Mouse (Mus musculus) hindbrain, postnatal 0 days (tissue): ENCODE measurements around the gene Cspg5. TPM values are rescaled to one million over a fixed set of nuclear protein-coding genes. Genes with fewer than 3 reads are reported as not detected.

Source experiments
- ATAC-seq: fragments of 200-750 bp; cut with Nextera tagmentation; 2 replicates; pipeline ENCODE4 v1.8.0; 2017; ENCODE audit warnings: mild to moderate bottlenecking, moderate TSS enrichment, moderate library complexity
- DNase-seq: peaks from one replicate; pipeline ENCODE4 v3.0.0-alpha.2; 2015; ENCODE audit warnings: low spot score
- H3K27ac ChIP-seq: fragments of 300-500 bp; sonication (generic); 2 replicates; pipeline ENCODE4 v1.5.1; 2014; ENCODE audit warnings: mild to moderate bottlenecking
- H3K27me3 ChIP-seq: fragments of 300-500 bp; sonication (generic); 2 replicates; pipeline ENCODE4 v1.6.1; 2014; ENCODE audit warnings: low read length, mixed read lengths; ENCODE audit not compliant: insufficient read depth
- H3K36me3 ChIP-seq: fragments of 300-500 bp; sonication (generic); 2 replicates; pipeline ENCODE4 v1.6.1; 2014; ENCODE audit warnings: low read length, mixed read lengths; ENCODE audit not compliant: insufficient read depth
- H3K4me1 ChIP-seq: fragments of 300-500 bp; sonication (generic); 2 replicates; pipeline ENCODE4 v1.6.1; 2014; ENCODE audit warnings: antibody characterized with exemption, low read length, mixed read lengths; ENCODE audit not compliant: insufficient read depth
- H3K4me2 ChIP-seq: fragments of 300-500 bp; sonication (generic); 2 replicates; pipeline ENCODE4 v1.6.1; 2014; ENCODE audit warnings: low read depth, mild to moderate bottlenecking, low read length, moderate library complexity, mixed read lengths
- H3K4me3 ChIP-seq: fragments of 300-500 bp; sonication (generic); 2 replicates; pipeline ENCODE4 v1.5.1; 2014; ENCODE audit warnings: low read length
- H3K9ac ChIP-seq: fragments of 300-500 bp; sonication (generic); replicated peaks from 2 replicates; pipeline ENCODE4 v1.6.1; 2014; ENCODE audit warnings: mild to moderate bottlenecking, low read length, moderate library complexity, mixed read lengths
- H3K9me3 ChIP-seq: fragments of 300-500 bp; sonication (generic); 2 replicates; pipeline ENCODE4 v1.6.1; 2016; ENCODE audit warnings: low read length, mixed read lengths
- CTCF ChIP-seq: IDR thresholded peaks from 2 replicates; pipeline ENCODE4 v1.5.1; 2016; ENCODE audit warnings: antibody characterized with exemption, control low read depth, low read depth
- WGBS: fragments of 180-500 bp; shearing (Covaris S2); extraction: QIAGEN DNeasy Blood & Tissue Kit; methylation state at CpG from one replicate; pipeline ENCODE4 v1.1.7; 2014; 5-methylcytosine and 5-hydroxymethylcytosine counted together
- polyA plus RNA-seq: library from polyadenylated mRNA; unstranded; fragments of >200 nt; fragmentation: Nextera tagmentation; extraction: Ambion mirVana; gene quantifications from 2 replicates; pipeline ENCODE4 v1.2.1, GENCODE M21; 2015
- total RNA-seq: library from RNA; depleted of rRNA; stranded (reverse); fragments of >200 nt; gene quantifications from 2 replicates; pipeline ENCODE4 v1.2.3, GENCODE M21; 2014

The Cspg5 gene
- total and polyA plus RNA-seq, 2 experiments from 2014 or later = 266 to 412 TPM

DNA sequence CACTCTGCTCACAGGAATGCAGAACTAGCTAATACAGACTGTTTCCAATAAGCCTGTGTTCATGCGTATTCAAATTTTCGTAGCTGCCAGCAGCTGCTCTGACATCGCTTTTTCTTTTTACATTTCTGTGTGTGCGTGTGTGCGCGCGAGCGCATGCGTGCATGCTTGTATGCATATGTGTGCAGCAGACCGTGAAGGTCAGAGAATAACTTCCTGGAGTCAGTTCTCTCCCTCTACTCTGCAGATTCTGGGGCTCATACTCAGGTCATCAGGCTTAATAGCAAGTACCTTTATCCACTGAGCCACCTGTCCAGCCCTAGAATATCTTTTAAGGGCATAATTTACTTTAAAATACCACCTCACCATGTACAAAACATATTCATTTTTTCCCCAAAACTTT lies 24.8 kb downstream of the Cspg5 start:
- no peak for TF ChIP-seq CTCF
- Histone ChIP-seq H3K27ac (no peak overlapping the region), H3K4me1 (no peaks in the 10 kb centered on the region), H3K4me2 (no peak overlapping the region), H3K9me3 (no peaks in the 10 kb centered on the region), H3K36me3 (no peaks in the 10 kb centered on the region), H3K9ac (no peak overlapping the region), H3K4me3 (no peak overlapping the region), H3K27me3 (no peaks in the 10 kb centered on the region)
- no peak for ATAC-seq
- peak; percentile 14 for DNase-seq
- WGBS = 81% methylated on average over 10 of the region's 10 CpGs

DNA sequence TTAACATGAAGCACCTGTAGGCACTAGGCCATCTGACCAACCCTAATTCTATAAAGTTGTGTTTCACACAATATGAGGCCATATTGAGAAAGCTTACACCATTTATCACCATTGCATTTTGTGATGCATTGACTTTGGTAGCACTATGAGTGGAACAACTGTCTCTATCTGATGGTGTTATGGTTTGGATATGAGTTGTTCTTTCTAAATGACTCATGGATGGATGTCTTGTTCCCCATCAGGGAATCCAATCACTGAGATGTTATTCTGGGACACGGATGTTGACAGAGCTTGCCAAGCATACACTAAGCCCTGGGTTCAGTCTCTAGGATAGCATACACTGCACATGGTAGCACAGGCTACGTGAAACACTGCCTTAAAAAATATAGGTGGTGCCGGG lies 28.7 kb downstream of the Cspg5 start:
- Histone ChIP-seq H3K36me3 (no peaks in the 10 kb centered on the region), H3K9ac (no peak overlapping the region), H3K27me3 (no peaks in the 10 kb centered on the region), H3K4me1 (no peaks in the 10 kb centered on the region), H3K9me3 (no peaks in the 10 kb centered on the region), H3K4me2 (no peak overlapping the region), H3K27ac (no peak overlapping the region), H3K4me3 (no peak overlapping the region)
- ATAC-seq = no peak
- no peak for TF ChIP-seq CTCF
- DNase-seq = no peak
- 88% methylated on average over 3 of the region's 3 CpGs for WGBS

DNA sequence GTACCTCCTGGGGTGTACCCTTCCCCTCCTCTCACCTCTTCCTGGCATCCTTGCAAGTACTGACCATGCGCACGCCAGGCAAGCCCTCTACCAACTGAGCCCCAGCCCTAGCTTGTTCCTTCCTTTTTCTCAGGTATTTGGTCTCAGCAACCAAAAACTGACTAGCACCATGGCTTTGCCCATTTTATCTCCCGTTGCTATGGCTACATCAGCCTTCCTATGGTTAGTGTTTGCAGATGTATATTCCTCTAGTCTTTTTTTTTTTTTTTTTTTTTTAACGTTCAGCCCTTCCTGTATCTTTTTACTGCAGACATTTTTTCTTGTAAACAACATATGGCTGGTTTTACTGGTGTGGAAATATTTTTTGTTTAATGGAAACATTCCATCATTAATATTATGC lies 29.9 kb downstream of the Cspg5 start:
- H3K36me3 ChIP-seq = no peaks in the 10 kb centered on the region
- no peaks in the 10 kb centered on the region for H3K4me1 ChIP-seq
- no peak overlapping the region for H3K27ac ChIP-seq
- no peaks in the 10 kb centered on the region for H3K9me3 ChIP-seq
- no peaks in the 10 kb centered on the region for H3K27me3 ChIP-seq
- no peak overlapping the region for H3K9ac ChIP-seq
- H3K4me2 ChIP-seq = no peak overlapping the region
- peak; percentile 26 for DNase-seq
- no peak for ATAC-seq
- WGBS = 74% methylated on average over 4 of the region's 4 CpGs
- TF ChIP-seq CTCF = no peak
- no peak overlapping the region for H3K4me3 ChIP-seq

DNA sequence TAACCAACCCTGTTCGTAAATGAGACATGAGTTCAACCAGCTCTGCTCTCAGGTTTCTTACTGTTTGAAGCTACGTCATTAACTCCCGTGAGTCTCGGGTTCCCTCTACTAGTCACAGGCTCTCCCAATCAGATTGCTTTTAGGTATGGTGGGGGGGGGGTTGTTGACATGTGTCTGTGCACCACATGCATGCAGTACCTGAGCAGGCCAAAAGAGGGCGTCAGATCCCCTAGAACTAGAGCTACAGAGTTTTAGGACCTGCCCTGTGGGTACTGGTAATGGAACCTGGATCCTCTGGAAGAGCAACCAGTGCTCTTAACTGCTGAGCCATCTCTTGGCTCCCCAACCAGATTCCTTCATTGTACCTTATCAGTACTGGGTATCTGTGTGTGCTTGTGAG lies 32.3 kb downstream of the Cspg5 start:
- WGBS = 75% methylated on average over 5 of the region's 5 CpGs
- H3K9ac ChIP-seq = no peak overlapping the region
- no peak overlapping the region for H3K27ac ChIP-seq

DNA sequence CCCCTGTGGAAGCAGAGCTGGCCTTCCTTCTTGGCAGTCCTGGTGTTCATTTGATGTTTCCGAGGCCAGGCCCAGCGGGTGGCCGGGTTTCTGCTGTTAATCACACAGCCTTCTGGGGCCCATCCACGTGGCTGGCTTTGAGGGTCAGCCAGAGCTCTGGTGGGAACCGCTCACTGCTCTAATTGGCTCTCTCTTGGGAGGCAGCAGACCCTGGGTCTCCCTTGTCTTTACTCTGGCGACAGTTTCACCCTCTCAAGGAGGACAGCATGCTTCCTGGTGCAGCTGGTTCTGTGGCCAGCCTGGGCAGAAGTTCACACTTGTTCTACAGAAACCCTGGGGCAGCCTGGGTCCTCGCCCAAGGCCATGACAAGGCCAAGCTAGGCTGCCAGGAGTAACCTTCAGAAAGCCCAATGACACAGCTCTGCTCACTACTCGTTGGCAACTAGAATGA lies 33.9 kb downstream of the Cspg5 start:
- H3K9ac ChIP-seq = no peak overlapping the region
- WGBS = 43% methylated on average over 8 of the region's 8 CpGs
- peak; percentile 66; the same call in 1 of the 2 replicates for ATAC-seq
- H3K27ac ChIP-seq = no peak overlapping the region; the same call in 1 of the 2 replicates
- H3K9me3 ChIP-seq = no peaks in the 10 kb centered on the region
- H3K27me3 ChIP-seq = no peaks in the 10 kb centered on the region
- no peaks in the 10 kb centered on the region for H3K36me3 ChIP-seq
- H3K4me1 ChIP-seq = no peaks in the 10 kb centered on the region
- H3K4me2 ChIP-seq = no peak overlapping the region
- no peak for TF ChIP-seq CTCF
- H3K4me3 ChIP-seq = no peak overlapping the region
- peak; percentile 39 for DNase-seq

More for the DNA sequence above, 32.3 kb downstream of the Cspg5 start:
- ATAC-seq (no peak), DNase-seq (no peak)
- Histone ChIP-seq H3K4me1 (no peaks in the 10 kb centered on the region), H3K4me3 (no peak overlapping the region), H3K9me3 (no peaks in the 10 kb centered on the region), H3K4me2 (no peak overlapping the region), H3K36me3 (no peaks in the 10 kb centered on the region), H3K27me3 (no peaks in the 10 kb centered on the region)
- no peak for TF ChIP-seq CTCF

DNA sequence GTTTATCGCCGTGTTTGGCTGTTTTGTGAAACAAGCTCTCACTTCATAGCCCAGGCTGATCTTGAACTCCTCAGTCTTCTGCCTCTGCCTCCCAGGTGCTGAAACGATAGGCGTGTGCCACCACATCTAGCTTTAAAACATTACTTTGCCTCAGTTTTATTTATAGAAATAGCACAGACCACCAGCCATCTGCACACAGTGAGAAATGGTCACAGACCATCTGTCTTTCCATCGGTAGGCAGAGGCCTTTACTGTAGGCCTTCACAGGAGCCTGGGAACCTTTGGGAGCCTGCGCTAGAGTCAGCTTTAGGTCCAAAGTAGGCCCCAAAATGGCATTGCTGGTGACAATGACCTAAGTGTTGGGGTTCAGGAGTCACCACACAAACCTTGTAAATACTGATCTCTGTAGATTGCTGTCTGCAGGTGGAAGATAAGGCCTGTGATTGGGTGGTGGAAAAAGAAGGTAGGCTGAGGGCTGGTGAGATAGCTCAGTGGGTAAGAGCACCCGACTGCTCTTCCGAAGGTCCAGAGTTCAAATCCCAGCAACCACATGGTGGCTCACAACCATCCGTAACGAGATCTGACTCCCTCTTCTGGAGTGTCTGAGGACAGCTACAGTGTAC lies 40.6 kb downstream of the Cspg5 start:
- ATAC-seq = no peak
- no peak for TF ChIP-seq CTCF
- Histone ChIP-seq H3K27me3 (no peaks in the 10 kb centered on the region), H3K4me1 (no peaks in the 10 kb centered on the region), H3K4me3 (no peak overlapping the region), H3K9me3 (no peaks in the 10 kb centered on the region), H3K9ac (no peak overlapping the region), H3K36me3 (no peaks in the 10 kb centered on the region), H3K4me2 (no peak overlapping the region), H3K27ac (no peak overlapping the region)
- WGBS = 91% methylated on average over 8 of the region's 10 CpGs
- no peak for DNase-seq

DNA sequence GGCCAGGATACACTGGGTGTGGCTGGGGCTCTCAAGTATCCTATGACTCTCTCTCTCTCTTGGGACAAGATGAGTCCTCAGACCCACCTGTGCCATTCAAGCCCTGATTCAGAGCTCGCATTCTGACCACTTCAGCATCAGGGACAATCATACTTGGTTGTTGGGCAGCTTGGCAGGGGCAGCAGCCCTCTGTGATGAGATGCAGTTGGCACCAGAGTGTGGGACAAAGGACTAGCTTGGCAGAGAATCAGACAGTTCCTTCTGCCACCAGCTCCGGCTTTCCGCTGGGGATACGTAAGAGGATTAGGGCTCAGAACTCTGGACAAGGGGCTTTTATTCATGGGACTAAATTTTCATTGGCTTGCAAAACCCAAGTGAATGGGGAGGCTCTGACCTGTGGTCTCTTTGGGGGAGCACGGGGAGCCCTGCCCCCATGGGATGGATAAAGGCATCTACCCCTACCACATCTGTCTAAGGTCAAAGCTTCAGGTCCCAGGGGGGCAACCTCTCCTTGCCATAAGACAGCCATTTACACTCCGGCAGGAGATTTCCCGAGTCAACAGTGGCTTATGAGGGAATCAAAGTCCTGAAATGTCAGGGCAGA lies 43.8 kb downstream of the Cspg5 start:
- H3K9me3 ChIP-seq = no peaks in the 10 kb centered on the region
- H3K27ac ChIP-seq = peak overlapping the region; percentile 71
- TF ChIP-seq CTCF = no peak
- H3K36me3 ChIP-seq = no peaks in the 10 kb centered on the region
- 34% methylated on average over 7 of the region's 7 CpGs for WGBS
- no peak overlapping the region for H3K4me3 ChIP-seq
- H3K4me1 ChIP-seq = no peaks in the 10 kb centered on the region
- DNase-seq (peak; percentile 91), ATAC-seq (peak; percentile 95)
- H3K27me3 ChIP-seq = no peaks in the 10 kb centered on the region
- 0 out of 2 replicates have a peak overlapping the region, but pooled peaks have one; percentile 3 for H3K9ac ChIP-seq
- H3K4me2 ChIP-seq = no peak overlapping the region
